Mouse (Mus musculus) G1E (cell line): ENCODE data around the gene Asphd1. TPM values are rescaled to one million over a fixed set of nuclear protein-coding genes. Genes with fewer than 3 reads are reported as not detected.

Experiments
- ATAC-seq: 2 replicates; pipeline ENCODE4 v1.8.0; 2016; ENCODE audit warnings: mild to moderate bottlenecking; ENCODE audit not compliant: insufficient number of reproducible peaks, poor library complexity, low FRiP score, severe bottlenecking; ENCODE audit errors: extremely low read depth
- DNase-seq: peaks from one replicate; pipeline ENCODE4 v3.0.0; 2012; ENCODE audit warnings: low spot score
- H3K27me3 ChIP-seq: 2 replicates; pipeline ENCODE4 v1.6.1; 2012; ENCODE audit warnings: mild to moderate bottlenecking, low read length, inconsistent platforms; ENCODE audit not compliant: insufficient read depth
- H3K36me3 ChIP-seq: replicated peaks from 2 replicates; pipeline ENCODE3; 2012; ENCODE audit warnings: mild to moderate bottlenecking, inconsistent platforms
- H3K4me1 ChIP-seq: 2 replicates; pipeline ENCODE4 v1.6.1; 2012; ENCODE audit warnings: low read depth, low read length, inconsistent platforms, mixed read lengths; ENCODE audit not compliant: insufficient read depth
- H3K4me3 ChIP-seq: 2 replicates; pipeline ENCODE4 v1.5.1; 2012; ENCODE audit warnings: low read depth, mild to moderate bottlenecking, inconsistent platforms, low read length, moderate library complexity, mixed read lengths
- H3K9me3 ChIP-seq: replicated peaks from 2 replicates; pipeline ENCODE4 v1.6.1; 2012; ENCODE audit warnings: inconsistent platforms
- CTCF ChIP-seq: IDR thresholded peaks from 2 replicates; pipeline ENCODE4 v1.5.1; 2012; ENCODE audit warnings: low read depth, low read length, inconsistent platforms, mixed read lengths
- GATA1 ChIP-seq: IDR thresholded peaks from 2 replicates; pipeline ENCODE4 v1.6.1; 2012; ENCODE audit warnings: borderline replicate concordance, low read length, inconsistent platforms, mixed read lengths
- GATA2 ChIP-seq: IDR thresholded peaks from 2 replicates; pipeline ENCODE4 v1.6.1; 2012; ENCODE audit warnings: low read depth, low read length, inconsistent platforms, borderline replicate concordance
- POLR2AphosphoS5 ChIP-seq: IDR thresholded peaks from 2 replicates; pipeline ENCODE4 v1.6.1; 2012; ENCODE audit warnings: low read depth, low read length, inconsistent platforms; ENCODE audit not compliant: insufficient replicate concordance
- TAL1 ChIP-seq: conservative IDR thresholded peaks from 2 replicates; pipeline ENCODE4 v1.6.1; 2012; ENCODE audit warnings: low read depth, low read length, inconsistent platforms, mixed read lengths
- polyA plus RNA-seq: library from polyadenylated mRNA; stranded (reverse); fragments of >175 nt; gene quantifications from 2 replicates; pipeline ENCODE4 v1.2.3, GENCODE M21; 2012
- total RNA-seq, 2 experiments: library from RNA; stranded (forward) in 1 of 2; stranded (reverse) in 1 of 2; fragments of 200-1000 nt in 1 of 2; fragments of >200 nt in 1 of 2; fragmentation: Nextera tagmentation in 1 of 2; gene quantifications; 2 replicates each; pipeline ENCODE4 v1.2.3; 2014 to 2017

Asphd1 gene
- total and polyA plus RNA-seq, 3 experiments = not detected

DNA sequence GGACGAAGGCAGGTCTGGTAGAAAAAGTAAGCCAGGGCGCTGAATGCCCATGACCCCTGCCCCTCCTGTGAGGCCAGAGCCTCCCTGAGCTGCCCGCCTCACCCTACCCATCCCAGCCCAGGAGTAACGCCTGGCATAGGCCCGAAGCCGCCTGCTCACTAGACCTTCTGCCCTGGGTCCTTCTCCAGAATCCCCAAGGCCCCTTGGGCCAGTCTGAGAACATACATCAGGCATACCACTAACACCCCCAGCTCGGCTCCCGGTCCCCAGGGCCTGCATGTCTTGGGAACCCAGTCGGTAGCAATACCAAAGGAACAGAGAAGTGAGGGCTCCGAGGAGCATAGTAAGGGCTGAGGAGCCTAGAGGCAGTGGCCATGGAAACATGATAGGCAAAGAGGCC lies 756 bp downstream of the Asphd1 start:
- no peak for TF ChIP-seq POLR2AphosphoS5
- TF ChIP-seq TAL1 = no peak
- TF ChIP-seq CTCF = no peak
- no peak for TF ChIP-seq GATA1
- TF ChIP-seq GATA2 = no peak
- H3K27me3 ChIP-seq = peaks cover 23% of the 10 kb centered on the region
- H3K9me3 ChIP-seq = no peaks in the 10 kb centered on the region
- ATAC-seq (no peak), DNase-seq (no peak)
- peaks cover 48% of the 10 kb centered on the region for H3K36me3 ChIP-seq
- H3K4me3 ChIP-seq = no peak overlapping the region
- H3K4me1 ChIP-seq = peaks cover 12% of the 10 kb centered on the region

DNA sequence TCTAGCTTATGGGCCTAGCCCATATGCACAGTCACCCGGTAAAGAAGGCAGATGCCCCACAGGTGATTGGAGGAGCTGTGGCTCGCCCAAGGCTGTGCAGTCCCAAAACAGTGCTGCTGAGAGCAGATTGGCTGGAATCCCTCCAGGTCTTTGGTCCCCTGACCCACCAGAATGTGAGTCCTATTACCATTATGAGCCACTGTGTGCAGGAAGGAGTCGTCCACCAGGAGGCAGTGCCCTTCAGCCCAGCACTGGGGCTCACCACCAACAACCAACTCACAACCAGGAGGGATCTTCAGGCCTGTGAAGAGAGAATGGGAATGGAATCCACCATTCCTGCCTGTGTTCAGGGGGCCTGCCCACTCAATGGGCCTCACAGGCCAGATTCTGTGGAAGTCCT lies 2.9 kb downstream of the Asphd1 start:
- peaks cover 68% of the 10 kb centered on the region for H3K36me3 ChIP-seq
- H3K9me3 ChIP-seq = no peaks in the 10 kb centered on the region
- peaks cover 11% of the 10 kb centered on the region for H3K4me1 ChIP-seq
- H3K27me3 ChIP-seq = peaks cover 12% of the 10 kb centered on the region; the same call in 1 of the 2 replicates
- peak; percentile 60 for TF ChIP-seq CTCF
- no peak for TF ChIP-seq TAL1
- ATAC-seq = no peak; the same call in 1 of the 2 replicates
- DNase-seq = no peak
- no peak overlapping the region for H3K4me3 ChIP-seq

DNA sequence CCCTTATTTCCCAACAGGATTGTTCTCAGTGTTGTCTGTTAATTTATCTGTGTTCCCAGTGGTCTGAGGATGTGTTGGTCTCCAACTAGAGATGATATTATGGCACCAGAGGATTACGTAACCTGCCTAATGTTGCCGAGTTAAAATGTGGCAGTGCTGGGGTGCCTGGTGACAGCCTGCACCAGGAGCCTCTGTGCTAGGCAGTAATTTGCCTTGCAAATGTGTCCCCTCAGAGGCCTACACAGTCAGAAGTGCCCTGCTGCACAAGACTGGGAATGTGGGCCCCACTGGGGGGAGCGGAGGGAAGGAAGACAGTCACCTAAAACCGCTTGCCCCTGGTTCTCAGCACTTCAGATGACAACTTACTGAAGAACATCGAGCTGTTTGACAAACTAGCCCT lies 7.6 kb downstream of the Asphd1 start:
- no peak for ATAC-seq
- H3K36me3 ChIP-seq = peaks cover 94% of the 10 kb centered on the region
- H3K4me3 ChIP-seq = no peak overlapping the region
- peaks cover 11% of the 10 kb centered on the region for H3K4me1 ChIP-seq
- TF ChIP-seq TAL1 = no peak
- no peak for TF ChIP-seq GATA2
- TF ChIP-seq CTCF = no peak
- TF ChIP-seq POLR2AphosphoS5 = no peak
- TF ChIP-seq GATA1 = no peak
- DNase-seq = no peak
- no peaks in the 10 kb centered on the region for H3K27me3 ChIP-seq
- H3K9me3 ChIP-seq = no peaks in the 10 kb centered on the region

DNA sequence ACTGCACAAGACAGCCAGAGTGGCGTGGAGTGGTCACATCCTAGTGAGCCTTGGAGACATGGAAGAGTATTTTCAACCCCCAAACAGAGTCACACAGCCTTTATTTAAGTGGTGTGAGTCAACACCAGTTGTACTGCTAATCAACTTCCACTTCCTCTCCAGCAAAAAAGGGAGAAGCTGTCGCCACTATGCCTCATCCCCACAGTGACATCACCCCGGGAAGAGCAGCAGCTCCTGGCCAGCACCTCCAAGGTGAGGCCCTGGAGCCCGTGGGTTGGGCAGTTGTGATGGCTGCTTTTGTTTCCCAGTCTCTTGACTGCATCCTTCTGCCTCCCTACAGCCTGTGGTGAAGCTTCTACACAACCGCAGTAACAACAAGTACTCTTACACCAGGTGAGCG lies 8.2 kb downstream of the Asphd1 start:
- Histone ChIP-seq H3K4me1 (peaks cover 11% of the 10 kb centered on the region), H3K36me3 (peaks cover 94% of the 10 kb centered on the region), H3K9me3 (no peaks in the 10 kb centered on the region), H3K27me3 (no peaks in the 10 kb centered on the region), H3K4me3 (no peak overlapping the region)
- TF ChIP-seq CTCF = no peak
- no peak for TF ChIP-seq POLR2AphosphoS5
- TF ChIP-seq GATA1 = no peak
- no peak for TF ChIP-seq TAL1
- no peak for TF ChIP-seq GATA2
- DNase-seq = no peak
- ATAC-seq = no peak

DNA sequence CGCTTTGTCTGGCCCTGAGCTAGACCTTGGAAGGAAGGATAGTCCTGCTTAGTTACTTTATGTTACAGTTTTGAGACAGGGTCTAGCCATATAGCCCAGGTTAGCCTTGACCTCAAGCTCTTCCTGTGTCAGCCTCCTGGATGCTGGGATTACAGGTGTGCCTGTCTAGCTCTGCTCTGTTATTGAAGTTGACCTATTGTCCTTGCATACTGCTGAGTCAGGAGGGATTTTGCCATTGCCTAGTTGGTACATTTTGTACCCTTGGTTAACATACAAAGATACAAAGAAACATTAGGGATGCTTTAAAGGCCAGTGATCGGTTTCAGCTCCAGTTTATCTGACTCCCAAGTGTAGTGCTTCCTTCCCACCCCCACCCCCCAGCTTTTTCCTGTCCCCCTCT lies 16.7 kb downstream of the Asphd1 start:
- no peak for DNase-seq
- H3K4me3 ChIP-seq = no peak overlapping the region
- H3K4me1 ChIP-seq = peaks cover 35% of the 10 kb centered on the region
- H3K36me3 ChIP-seq = peaks cover 77% of the 10 kb centered on the region
- no peaks in the 10 kb centered on the region for H3K27me3 ChIP-seq
- no peak for ATAC-seq
- no peak for TF ChIP-seq GATA1
- no peak for TF ChIP-seq GATA2
- no peaks in the 10 kb centered on the region for H3K9me3 ChIP-seq

DNA sequence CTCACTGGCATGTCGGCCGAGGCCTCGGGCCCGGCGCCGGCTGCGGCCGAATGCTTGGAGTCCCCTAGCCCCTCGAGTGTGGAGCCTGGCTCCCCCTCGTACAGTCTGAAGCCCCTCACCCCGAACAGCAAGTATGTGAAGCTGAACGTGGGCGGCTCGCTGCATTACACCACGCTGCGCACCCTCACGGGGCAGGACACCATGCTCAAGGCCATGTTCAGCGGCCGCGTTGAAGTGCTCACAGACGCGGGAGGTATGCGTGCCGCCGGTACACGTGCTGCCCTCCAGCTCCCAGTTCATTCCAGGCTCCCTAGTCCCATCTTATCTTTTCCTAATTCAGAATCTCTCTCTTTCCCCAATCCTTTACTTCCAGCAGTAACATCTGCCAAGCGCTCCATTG lies 20.3 kb downstream of the Asphd1 start:
- peaks cover 65% of the 10 kb centered on the region for H3K4me1 ChIP-seq
- peak overlapping the region; percentile 83 for H3K4me3 ChIP-seq
- DNase-seq (no peak), ATAC-seq (no peak)
- no peaks in the 10 kb centered on the region for H3K27me3 ChIP-seq
- peaks cover 42% of the 10 kb centered on the region for H3K36me3 ChIP-seq
- TF ChIP-seq GATA2 (no peak), GATA1 (no peak), TAL1 (no peak), CTCF (no peak), POLR2AphosphoS5 (no peak)
- no peaks in the 10 kb centered on the region for H3K9me3 ChIP-seq
